Mouse (Mus musculus) left cerebral cortex, postnatal 36 days (tissue): ENCODE data around the gene Dhx33. TPM values are rescaled to one million over a fixed set of nuclear protein-coding genes. Genes with fewer than 3 reads are reported as not detected.

ENCODE experiments used
- DNase-seq, 2 experiments: peaks; one replicate each; pipeline ENCODE4 v3.0.0; 2021 to 2022; ENCODE audit warnings: low spot score in 2 of 2, mixed read lengths in 1 of 2
- intact Hi-C: fragments of 180-260 bp; cut with DNase I; formaldehyde crosslinking; loops from one replicate; pipeline ENCODE4 v1.15.1; 2025
- total RNA-seq, 2 experiments: library from RNA; stranded (reverse); gene quantifications; 2 replicates each; pipeline ENCODE4 v1.2.3; 2021

Gene Dhx33
- total RNA-seq = 10 to 100 TPM; 25.6 to 28.9 TPM

GRCm38 (mm10) chr11:71004316-71004773 lies at the start of gene Dhx33:
Dhx33 (minus strand) TSS chr11:71004437.
- intact Hi-C loops = loop anchor here (1.0 to 10.0 kb wide), 2 partner anchors 15 to 50 kb away; partner anchors contain the start of genes Derl2 and Mis12
- DNase-seq = peak; percentile 97 to 98

DNA sequence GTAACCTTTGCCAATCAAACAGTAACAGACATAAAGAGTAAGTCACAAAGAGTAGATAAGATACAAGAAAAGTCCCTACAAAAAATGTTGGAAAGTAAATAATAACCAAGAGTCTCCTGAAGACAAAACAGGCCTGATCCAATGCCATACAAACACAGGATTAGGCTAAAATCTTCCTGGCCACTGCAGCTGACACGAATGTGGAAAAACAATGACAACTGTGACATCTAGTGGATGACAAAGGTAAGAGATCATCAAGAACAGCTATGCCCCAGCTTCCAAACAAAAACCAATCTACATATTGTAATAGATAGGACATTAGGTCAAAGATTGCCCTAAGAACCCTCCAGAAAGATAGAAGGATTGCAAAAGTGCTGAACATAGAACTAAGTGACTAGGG lies 48.3 kb upstream of the Dhx33 start:
- DNase-seq = no peak
- intact Hi-C loops = loop anchor here (10.0 kb wide), 1 partner anchor 48 kb away; the partner anchor contains the start of gene Dhx33

GRCm38 (mm10) chr11:71039526-71040298 lies 35.5 kb upstream of the Dhx33 start:
- no peak for DNase-seq
- intact Hi-C loops = no loop called here

- intact Hi-C loops = no loop called here
- peak; percentile 67 to 74 for DNase-seq
Observed at GRCm38 (mm10) chr11:71033163-71033761, 29.0 kb upstream of the Dhx33 start, which contains the start of gene 6330403K07Rik. 6330403K07Rik (minus strand) TSS chr11:71033513.

DNA sequence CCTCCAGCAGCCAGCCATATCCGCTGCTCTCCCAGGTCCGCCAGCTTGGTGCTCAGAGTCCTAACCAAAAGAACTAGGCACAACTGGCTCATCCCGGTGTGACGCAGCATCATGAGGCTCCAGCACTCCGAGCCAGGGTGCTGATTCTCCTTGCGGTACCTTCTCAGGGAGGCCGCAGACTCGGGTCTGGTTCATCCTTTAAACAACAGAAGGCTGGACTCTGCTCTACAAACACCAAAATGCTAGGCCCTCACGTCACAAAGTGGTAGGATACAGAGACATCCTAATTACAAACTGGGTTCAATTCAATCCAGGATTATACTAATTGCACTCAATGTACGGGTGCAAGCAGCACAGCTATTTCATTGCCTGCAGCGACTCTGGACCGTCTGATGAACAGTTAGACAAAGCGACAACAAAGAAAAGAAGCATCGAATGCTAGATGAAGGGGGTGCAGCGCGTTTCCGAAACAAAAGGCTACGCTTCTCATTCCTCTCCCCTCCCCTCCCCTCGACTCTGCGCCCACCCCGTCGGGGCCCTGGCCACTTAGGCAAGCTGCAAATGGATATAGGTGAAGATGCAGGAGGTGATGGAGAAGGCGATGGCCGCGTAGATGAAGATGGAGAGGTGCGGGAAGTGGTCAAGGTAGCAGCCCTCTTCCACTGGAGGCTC lies 28.4 kb upstream of the Dhx33 start:
- intact Hi-C loops = no loop called here
- DNase-seq = peak; percentile 53 to 55

DNA sequence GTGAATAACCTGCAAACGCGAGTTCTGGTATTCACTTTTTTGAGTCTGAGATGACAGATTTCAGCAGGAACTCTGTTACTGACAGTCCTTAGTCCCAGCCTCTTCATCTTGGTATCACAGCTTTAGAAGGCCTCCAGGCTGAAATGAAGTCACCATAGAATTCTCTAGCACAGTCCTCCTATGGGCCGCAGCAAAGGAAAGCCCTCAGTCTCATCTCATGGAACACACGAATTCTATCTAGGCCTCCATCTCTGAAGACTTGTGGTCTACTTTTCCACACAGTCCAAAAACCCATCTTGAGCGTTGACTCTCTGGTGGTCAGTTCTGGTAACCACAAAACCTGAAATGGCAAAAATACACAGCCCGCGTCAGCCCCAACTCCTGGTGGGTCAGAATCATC lies 27.8 kb upstream of the Dhx33 start:
- no peak for DNase-seq
- intact Hi-C loops = no loop called here

DNA sequence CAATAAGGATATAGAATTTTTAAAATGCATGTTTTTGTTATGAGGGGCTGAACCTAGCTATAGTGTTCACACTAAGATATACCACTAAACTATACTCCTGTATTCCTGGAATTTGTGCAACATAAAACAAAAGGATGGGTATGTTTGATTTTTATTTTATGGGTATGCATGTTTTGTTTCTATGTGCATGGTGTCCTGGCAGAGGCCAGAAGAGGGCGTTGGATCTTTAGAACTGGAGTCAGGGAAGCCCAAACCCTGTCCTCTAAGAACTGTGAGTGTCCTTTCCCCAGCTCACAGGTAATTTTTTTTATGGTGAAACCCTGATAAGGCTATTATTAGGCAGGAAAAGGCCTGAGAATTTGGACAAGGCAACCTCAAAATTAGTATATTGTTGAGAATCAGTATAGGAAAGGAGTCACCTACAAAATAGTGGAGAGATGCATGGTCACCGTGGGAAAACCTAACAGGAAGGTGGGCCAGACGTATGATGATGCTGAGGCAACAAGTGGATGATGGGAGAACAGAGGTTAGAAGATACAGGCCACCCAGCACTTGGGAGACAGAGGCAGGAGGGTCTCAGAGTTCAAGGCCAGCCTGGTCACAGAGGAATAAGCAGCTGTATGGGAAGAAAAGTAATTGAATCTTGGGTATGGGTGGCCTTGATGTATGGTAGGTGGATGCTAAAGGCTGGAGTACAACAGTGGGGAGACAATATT lies 25.3 kb upstream of the Dhx33 start:
- intact Hi-C loops = no loop called here
- DNase-seq = no peak

- intact Hi-C loops = no loop called here
Observed at GRCm38 (mm10) chr11:71028280-71028679, 24.0 kb upstream of the Dhx33 start.

GRCm38 (mm10) chr11:71019201-71020068 lies 15.2 kb upstream of the Dhx33 start, which contains the start of the genes Mis12 and Derl2:
Mis12 (plus strand) TSS chr11:71019611.
Derl2 (minus strand) TSS chr11:71019841.
- peak; percentile 99 for DNase-seq
- intact Hi-C loops = loop anchor here (1.0 kb wide), 1 partner anchor 15 kb away; the partner anchor contains the start of gene Dhx33

More at GRCm38 (mm10) chr11:71028280-71028679, 24.0 kb upstream of the Dhx33 start:
- DNase-seq = no peak

DNA sequence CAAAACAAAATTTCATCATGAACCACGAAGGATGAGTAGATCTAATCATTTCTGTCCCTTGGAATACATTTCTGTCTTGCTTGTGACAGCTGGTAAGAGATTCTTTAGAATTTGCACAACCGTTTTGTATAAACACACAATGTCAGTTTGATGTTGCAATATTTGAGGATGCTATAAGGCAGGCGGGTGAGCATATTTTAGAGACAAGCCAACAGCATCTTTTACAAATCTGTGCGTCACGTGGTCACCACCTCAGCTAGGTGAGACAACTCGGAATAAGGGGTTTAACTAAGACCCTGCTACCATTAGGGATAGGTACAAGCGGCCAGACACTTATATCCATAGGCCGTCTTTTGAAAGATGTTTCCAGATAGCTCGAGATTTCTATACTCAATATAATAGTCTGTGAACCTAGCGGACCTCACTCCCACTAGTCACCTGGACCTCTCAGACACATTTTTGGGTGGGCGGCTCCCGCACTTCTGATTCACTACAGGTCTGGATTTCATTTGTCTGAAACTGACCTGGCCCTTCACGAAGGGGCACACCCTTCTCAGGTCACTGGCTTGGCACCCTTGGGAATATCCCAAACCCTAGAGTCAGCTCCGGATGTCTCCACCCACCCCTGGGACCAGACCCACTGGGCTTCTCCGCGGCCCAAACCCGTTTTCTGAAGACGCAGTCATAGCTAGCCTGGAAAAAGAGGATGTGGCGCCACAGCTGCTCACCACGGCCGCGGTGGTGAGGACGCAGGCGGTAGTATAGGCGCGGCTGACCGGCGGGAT lies 14.4 kb upstream of the Dhx33 start:
- intact Hi-C loops = loop anchor here (1.0 kb wide), 1 partner anchor 14 kb away; the partner anchor contains the start of gene Dhx33
- no peak for DNase-seq

DNA sequence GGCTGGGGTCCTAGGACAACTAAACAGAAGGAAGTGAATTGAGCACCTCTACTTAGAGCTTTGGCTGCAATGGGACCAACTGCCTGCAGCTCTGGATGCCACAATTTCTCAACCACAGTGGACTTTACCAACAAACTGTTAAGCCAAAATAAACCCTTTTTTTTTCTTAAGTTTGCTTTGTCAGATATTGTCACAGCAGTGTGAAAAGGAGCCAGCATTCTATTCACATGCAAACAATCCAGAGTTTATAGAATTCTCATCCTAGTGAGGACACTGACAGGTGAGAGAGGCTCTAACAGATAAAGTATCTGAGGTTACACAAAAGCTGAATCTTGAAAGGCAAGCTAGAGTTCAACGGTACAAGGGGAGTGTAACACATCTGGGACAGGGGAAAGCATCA lies 12.8 kb upstream of the Dhx33 start:
- intact Hi-C loops = no loop called here

DNA sequence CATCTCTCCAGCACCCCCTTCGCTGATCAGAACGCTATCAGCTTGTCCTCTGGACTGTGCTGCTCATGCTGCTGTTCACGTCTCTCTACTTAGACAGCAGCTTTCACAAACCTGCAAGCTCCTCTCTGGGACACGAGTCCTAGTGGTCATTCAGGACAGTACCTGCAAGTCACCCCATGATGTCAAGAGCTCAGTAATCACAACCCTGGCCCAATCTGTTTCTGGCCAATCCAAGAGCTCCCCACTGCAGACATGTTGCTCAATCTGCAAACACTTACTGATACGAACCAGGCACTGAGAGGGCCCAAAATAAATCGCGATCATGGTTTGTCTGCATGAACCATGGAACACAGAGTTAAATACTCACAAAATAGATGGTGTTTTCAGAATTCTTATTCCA lies 8.5 kb upstream of the Dhx33 start:
- DNase-seq = no peak
- intact Hi-C loops = no loop called here

More for the DNA sequence above, 12.8 kb upstream of the Dhx33 start:
- no peak for DNase-seq

GRCm38 (mm10) chr11:71008321-71008720 lies 4.1 kb upstream of the Dhx33 start:
- no peak for DNase-seq
- intact Hi-C loops = loop anchor here (10.0 kb wide), 1 partner anchor 46 kb away; no protein-coding TSS in a partner anchor

DNA sequence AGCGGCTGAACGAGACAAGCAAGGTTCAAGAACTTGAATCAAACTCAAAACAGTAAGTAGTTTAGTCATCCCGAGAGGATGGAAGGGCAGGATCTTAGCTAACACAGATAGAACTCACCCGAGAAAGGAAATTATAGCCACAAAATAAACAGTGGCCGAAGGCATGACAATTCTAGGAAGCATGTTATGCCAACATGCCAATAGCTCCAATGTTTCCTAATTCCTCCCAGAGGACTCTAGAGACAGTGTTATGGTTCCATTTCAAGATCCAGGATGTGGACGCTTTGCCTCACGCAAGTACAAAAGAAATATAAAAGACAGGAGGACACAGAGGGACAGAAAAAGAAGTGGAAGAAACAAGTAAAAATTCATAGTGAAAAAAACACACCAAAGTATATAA lies 3.6 kb upstream of the Dhx33 start:
- DNase-seq = no peak
- intact Hi-C loops = loop anchor here (10.0 kb wide), 1 partner anchor 47 kb away; no protein-coding TSS in a partner anchor

- DNase-seq = no peak
- intact Hi-C loops = loop anchor here (10.0 kb wide), 1 partner anchor 48 kb away; no protein-coding TSS in a partner anchor
Observed at GRCm38 (mm10) chr11:71007026-71007425, 2.8 kb upstream of the Dhx33 start.

GRCm38 (mm10) chr11:71005046-71005445 lies 809 bp upstream of the Dhx33 start:
- DNase-seq = no peak
- intact Hi-C loops = loop anchor here (10.0 kb wide), 1 partner anchor 50 kb away; no protein-coding TSS in a partner anchor

DNA sequence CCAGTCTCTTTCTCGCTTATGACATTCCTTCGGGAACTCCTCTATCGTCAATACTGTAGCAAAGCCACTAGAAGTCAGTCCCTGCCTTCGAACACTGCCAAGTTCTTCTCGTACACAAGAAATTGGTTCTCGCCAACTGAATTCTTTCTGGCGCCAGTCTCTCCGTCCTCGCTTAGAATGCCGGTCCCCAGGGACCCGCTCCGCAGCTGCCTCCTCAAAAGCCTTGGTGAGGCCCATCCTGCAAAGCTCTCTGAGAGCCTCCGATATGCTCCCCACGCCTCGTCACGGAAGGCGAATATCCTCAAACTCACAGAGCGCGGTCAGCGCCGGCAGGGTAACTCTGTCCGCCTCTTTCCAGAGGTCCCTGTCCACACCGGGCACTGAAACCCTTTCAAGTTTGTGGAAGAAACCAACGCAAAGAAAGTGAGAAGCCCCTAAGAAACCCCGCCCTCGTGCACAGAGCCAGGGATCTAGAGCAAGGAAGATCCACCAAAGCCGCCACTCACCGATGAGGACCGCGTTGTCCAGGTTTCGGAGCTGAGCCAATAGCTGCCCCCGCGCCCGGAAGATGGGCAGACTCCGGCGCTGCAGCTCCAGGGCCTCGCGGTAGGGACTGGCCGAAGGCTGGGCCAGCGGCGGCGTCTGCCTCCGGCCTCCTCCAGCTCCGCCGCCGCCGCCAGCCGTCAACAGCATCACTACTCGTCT lies 474 bp downstream of the Dhx33 start:
- intact Hi-C loops = loop anchor here (1.0 to 10.0 kb wide), 2 partner anchors 16 to 51 kb away; partner anchors contain the start of genes Derl2 and Mis12
- DNase-seq = no peak
